Mouse (Mus musculus): ENCODE measurements at regions not wholly inside any gene's neighbourhood (a gene's known extent, or its start where the extent isn't known, plus 50 kb on each side); places are given as distances from the start of the nearest gene placed in this dataset.

GRCm38 (mm10) chr6:50059917-50060316 is 50.1 kb upstream of the Mpp6 start:
- 96% methylated on average over 3 of the region's 3 CpGs for WGBS
- H3K4me3 ChIP-seq (replicated peaks; ENCODE audit: low read length) = no peak overlapping the region
- ATAC-seq = no peak
- H3K4me2 ChIP-seq (ENCODE audit: low read length) = no peak overlapping the region
- no peaks in the 10 kb centered on the region for H3K27me3 ChIP-seq (replicated peaks; ENCODE audit: control insufficient read depth, insufficient read depth, low read length)
- H3K27ac ChIP-seq (ENCODE audit: low read length) = no peak overlapping the region
- no peaks in the 10 kb centered on the region for H3K36me3 ChIP-seq (ENCODE audit: control insufficient read depth, insufficient read depth)
- H3K9me3 ChIP-seq (ENCODE audit: control insufficient read depth, low read length) = no peaks in the 10 kb centered on the region
- H3K4me1 ChIP-seq (replicated peaks; ENCODE audit: control insufficient read depth, insufficient read depth, low read length) = no peaks in the 10 kb centered on the region
- H3K9ac ChIP-seq (replicated peaks; ENCODE audit: low read depth, low read length) = no peak overlapping the region
